Mouse (Mus musculus) megakaryocyte progenitor cell, adult 5-6 weeks (primary cell): Measurements from ENCODE around the gene Cacnb2. TPM values are rescaled to one million over a fixed set of nuclear protein-coding genes. Genes with fewer than 3 reads are reported as not detected.

Experiments used
- ATAC-seq: replicated peaks from 2 replicates; pipeline ENCODE4 v1.8.0; 2016; ENCODE audit warnings: mild to moderate bottlenecking, moderate TSS enrichment, inconsistent platforms; ENCODE audit not compliant: poor library complexity
- total RNA-seq, 2 experiments: library from RNA; stranded (forward) in 1 of 2; stranded (reverse) in 1 of 2; fragments of 157-497, 149-512 nt in 1 of 2; fragments of 200-1000 nt in 1 of 2; gene quantifications; 2 replicates each; pipeline versions ENCODE4 v1.2.3 to v1.2.4; 2015 to 2017

Gene Cacnb2
- total RNA-seq, 2 experiments from 2014 or later, result 2.7 to 6.2 TPM

DNA sequence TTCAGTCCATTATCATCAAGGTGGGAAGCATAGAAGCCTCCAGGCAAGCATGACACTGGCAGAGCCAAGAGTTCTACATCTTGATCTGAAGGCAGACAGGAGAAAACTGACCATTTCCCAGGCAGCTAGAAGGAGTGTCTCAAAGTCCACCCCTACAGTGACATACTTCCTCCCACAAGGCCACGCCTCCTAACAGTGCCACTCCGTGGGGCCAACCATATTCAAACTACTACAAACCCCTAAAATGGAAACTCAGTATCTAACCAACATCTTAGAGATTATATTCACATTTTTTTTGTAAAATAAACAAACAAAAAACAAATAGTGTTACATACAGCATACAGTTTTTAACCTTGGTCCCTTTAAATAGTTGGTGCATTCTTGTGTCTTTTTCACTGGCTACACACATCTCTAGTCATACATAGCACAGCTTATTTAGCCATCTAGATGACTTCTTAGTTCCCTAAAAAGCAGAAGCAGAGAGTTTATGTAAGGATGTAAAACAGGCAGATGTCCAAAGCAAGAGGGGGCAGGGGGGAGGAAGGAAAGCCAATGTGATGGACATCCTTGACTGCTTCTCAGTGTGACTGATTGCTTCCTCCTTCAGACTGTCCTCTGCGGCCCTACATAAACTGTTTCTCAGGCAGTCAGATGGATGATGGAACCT lies 340.9 kb downstream of the Cacnb2 start:
- peak; percentile 94 for ATAC-seq

DNA sequence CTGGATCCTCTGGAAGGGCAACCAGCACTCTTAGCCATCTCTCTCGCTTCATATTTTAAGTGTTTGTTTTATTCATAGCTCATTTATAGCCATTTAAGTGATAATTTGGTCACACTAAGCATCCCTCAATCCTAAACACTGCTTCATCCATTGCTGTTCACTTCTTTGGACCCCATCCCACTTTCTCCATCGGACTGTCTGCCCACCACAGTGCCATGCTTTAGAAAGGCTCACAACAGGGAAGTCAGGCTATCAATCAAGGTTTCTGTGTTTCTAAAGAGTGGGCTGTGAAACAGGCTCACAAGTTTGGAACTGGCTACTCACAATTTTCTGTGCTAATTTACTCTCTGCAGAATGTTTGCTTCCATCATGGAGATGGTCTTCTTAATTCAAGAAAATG lies 350.2 kb downstream of the Cacnb2 start:
- no peak for ATAC-seq

DNA sequence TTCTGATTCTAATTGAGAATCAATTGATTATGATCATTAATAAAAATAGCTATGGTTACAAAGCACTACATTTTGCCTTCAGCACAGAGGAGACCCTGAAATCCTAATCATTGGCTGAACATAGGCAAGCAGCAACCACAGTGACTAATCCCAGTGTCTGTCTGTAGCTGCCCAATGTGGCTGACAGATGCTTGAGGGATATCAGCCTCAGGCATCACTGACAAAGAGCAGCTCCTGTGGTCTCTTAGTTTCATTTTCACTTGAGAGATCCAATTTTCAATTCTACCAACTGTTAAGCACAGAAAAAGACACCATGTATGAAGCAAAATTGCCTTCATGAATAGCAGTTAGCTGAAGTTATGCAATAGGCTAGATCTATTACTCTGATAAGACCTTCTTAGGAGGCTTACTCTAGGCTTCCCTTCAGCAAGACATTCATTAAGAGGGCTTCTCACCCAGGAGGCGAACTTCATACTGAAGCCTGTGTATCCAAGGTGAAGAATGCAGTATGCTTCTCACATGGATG lies 358.1 kb downstream of the Cacnb2 start:
- peak; percentile 81 for ATAC-seq

DNA sequence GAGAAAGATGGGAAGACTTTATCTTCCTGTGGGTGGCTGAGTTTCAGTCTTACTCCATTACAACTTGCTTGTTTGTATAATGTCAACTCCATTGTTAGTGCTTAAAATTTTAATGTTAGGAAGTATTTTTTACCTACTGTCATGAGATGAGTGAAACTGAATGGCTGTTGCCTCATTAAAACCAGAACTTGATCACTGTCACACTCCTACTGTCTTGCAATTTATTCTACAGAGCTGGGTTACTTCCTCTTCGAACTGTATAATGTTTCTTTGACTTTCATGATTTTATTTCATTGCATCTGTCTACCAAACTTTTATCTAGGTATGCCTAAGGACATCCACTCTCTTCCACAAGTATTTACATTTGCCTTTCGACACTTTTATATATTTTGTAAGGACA lies 358.6 kb downstream of the Cacnb2 start:
- peak; percentile 70 for ATAC-seq

DNA sequence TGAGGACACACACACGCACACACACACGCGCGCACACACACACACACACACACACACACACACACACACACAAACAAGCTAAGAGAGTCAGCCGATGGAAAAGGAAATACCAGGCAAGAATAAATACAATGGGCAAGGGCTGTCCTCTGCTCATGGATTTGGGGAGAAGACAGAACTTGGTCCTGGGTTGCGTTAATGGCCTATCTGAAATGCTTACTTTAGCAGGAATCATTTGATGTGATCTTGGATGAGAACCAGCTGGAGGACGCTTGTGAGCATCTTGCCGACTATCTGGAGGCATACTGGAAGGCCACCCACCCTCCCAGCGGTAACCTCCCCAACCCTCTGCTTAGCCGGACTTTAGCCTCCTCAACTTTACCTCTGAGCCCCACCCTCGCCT lies 381.1 kb downstream of the Cacnb2 start:
- ATAC-seq, result no peak

DNA sequence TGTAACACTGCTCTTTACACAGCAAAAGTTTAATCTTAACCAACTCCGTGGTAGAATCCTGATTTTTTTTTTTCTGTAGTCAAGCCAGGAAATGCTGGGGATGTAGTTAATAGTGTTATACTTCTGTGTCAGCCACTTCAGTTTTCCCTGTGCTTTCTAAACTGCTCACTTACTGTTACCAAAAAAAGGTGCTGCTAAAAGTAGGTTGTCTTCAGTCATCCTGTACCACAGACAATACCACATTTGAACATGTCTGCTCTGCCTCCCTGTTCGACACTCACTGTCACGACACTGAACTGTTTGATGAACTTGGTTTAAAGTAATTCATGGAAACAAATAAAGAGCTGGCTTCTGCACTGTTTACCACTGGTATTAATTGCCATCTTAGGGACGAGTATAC lies 385.6 kb downstream of the Cacnb2 start:
- ATAC-seq, result no peak

DNA sequence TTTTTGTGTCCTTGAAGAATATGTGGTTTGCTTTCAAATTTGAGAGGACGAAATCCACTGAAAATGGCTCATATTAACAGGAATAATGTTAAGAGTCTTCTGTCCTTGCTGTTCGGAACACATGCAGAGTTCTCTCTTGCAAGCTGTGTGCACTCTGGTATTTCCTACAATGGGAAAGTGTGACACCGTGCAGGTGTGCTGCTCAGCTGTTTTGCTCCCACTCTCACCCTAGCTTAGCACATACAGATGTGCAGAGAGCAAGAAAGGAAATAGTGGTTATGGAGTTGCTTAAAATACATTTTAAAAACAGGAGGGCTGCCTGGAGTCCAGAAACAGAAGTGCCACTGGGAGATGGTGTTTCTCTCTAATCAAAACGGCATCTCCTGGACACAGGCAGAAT lies 386.5 kb downstream of the Cacnb2 start:
- no peak for ATAC-seq

DNA sequence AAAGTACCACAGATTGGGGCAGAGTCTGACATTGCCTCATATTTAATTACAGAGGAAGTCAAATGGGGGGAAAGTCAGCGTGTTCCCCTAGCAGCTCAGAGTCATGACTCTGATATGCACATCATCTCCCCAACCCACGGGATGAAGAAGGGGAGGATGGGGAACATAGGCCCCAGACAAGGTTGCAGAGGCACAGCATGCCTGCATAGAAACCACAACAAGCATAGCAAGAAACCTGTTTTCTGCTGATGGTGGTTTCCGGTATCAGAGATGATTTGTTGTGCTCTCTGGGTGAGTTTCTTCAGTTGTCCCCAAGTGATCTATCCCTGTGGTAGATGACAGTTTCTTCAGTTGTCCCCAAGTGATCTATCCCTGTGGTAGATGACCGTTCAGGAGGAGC lies 389.6 kb downstream of the Cacnb2 start:
- no peak for ATAC-seq

DNA sequence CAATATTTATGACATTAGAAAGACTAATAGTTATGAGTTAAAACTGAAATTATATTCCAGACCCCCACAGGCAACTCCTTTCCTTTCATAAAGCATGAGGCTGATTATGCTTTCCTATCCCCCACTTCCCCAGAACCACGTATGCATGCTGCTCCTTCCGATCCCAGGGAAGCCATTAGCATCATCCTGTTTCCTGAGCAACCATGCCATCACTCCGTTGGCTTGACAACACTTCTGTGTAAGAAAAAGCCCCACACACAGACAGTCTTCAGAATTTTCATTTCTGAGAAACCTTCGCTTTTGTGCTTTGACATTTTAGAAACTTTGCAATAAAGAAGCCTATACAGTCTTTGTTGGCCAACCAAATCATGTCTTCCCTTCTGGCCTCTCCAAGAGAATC lies 393.1 kb downstream of the Cacnb2 start:
- ATAC-seq, result no peak

DNA sequence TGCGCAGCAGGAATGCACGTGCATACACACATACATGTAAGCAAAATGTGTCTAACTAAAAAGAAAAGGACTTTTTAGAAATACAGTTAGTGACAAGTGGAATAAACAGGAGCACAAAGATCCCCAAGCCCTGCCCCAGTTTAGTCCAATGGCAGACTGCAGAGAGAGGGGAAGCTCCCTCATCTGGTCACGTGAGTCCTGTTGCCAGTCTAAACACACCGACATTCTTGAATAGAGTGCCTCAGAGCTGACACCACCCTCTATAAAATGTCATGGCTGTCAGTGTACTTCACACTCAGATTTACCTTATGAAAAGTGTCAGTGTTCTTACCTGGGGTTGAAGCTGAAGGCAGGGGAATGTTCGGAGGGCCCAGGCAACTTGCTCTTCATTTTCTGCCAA lies 394.9 kb downstream of the Cacnb2 start:
- ATAC-seq, result no peak

DNA sequence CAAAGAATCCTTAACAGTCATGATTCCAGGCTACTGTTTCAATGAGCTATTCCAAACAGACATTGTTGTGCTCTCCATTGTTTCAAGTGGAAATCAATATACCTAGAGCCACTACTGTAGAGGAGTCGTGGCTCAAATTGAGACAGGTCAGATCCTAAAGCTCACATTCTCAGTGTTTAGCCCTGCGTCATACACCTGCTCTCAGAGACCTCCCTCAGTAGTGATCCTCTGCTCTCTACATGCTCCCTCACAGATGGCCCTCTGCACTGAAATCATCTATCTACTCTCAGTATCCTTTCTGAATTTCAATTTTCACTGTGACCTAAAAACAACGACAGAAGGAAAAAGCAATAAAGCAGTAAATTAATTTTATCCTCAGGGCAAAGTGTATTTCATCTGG lies 404.6 kb downstream of the Cacnb2 start:
- no peak for ATAC-seq

DNA sequence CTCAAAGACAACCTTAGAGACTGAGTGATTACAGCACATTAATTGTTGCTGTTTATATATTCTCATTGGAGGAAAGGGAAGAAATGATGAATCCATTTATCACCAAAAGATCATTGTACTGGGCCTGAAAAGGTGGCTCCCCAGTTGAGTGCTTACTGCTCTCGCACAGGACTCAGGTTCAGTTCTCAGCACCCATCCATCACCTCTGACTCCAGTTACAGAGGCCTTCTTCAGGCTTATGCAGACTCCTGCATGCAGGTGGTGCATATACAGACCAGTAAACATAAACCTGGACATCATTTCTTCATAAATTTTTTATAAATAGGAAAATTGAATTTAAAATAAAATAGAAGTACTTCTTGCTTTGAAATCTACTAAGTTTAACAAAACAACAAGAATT lies 405.2 kb downstream of the Cacnb2 start:
- no peak for ATAC-seq

DNA sequence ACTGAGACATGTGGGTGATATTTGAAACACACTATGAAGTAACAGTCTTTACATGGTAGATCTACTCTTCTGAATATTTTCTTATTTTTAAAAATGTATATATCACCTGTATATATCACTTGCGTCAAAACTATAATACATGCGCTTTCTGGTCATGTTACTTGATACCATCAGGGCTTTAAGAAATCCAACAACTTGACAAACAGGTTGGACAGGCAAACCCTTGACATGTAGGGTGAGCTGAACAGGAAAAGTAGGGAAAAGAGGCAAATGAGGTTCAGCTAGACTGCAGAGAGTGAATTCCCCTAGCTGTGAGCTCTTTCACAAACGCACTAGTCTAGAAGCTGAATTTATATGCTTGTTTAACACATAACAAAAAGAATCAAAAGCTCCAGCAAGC lies 423.9 kb downstream of the Cacnb2 start:
- no peak for ATAC-seq

DNA sequence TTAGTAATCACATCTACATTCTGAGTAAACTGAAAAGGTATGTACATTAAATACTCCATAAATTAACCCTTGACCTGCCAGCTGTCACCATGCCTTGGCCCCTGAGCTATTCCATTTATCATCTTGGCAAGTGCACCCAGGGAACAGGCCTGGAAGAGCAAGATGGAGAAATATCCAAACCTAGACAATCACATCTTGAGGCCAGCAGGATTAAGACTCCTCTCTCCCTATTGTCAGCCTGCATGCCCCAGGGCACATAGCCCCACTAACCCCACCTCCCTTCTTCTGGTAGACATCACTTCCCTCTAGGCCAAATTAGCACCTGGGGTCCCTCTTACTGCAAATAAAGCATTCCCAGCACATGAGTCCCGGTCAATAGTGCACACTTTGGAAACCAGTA lies 424.9 kb downstream of the Cacnb2 start:
- no peak for ATAC-seq

Other genes with a start within 250 kb of the Cacnb2 start
- gene Slc39a12, start 214.8 kb upstream of the Cacnb2 start, total RNA-seq (2015), result not detected in 2 replicates
- not detected in 2 replicates for gene Slc39a12, start 214.8 kb upstream of the Cacnb2 start, total RNA-seq (2017)